Mouse (Mus musculus): ENCODE results near the gene Fam43b.

GRCm38 (mm10) chr4:138396711-138397110, 383 bp upstream of the Fam43b start:
- TF ChIP-seq CTCF (IDR thresholded peaks at IDR 0.05; ENCODE audit: insufficient read depth, low read length) (no peak), POLR2A (IDR thresholded peaks at IDR 0.05; ENCODE audit: borderline replicate concordance, extremely low read depth, low read depth, low read length) (no peak)

Measured in lung, adult 2 months (tissue).